Mouse (Mus musculus) C2C12 (cell line): Measurements from ENCODE around the gene Phf14. TPM values are rescaled to one million over a fixed set of nuclear protein-coding genes. Genes with fewer than 3 reads are reported as not detected.

Source experiments
- H3K27me3 ChIP-seq: one replicate; pipeline ENCODE4 v1.6.1; 2011; ENCODE audit not compliant: control insufficient read depth, insufficient read depth, insufficient read length
- H3K36me3 ChIP-seq: one replicate; pipeline ENCODE4 v1.6.1; 2011; ENCODE audit not compliant: control insufficient read depth, insufficient read depth
- H3K4me3 ChIP-seq: one replicate; pipeline ENCODE4 v1.5.1; 2011; ENCODE audit warnings: mild to moderate bottlenecking, control low read depth; ENCODE audit not compliant: poor library complexity, insufficient read depth, severe bottlenecking
- H3K79me2 ChIP-seq: one replicate; pipeline ENCODE4 v1.6.1; 2011; ENCODE audit not compliant: control insufficient read depth, insufficient read depth
- H3K79me3 ChIP-seq: one replicate; pipeline ENCODE4 v1.6.1; 2011; ENCODE audit warnings: low read depth, control low read depth
- H3ac ChIP-seq: one replicate; pipeline ENCODE3; 2011; ENCODE audit warnings: low read depth; ENCODE audit not compliant: control insufficient read depth, insufficient read length
- CEBPB ChIP-seq: IDR thresholded peaks from one replicate; pipeline ENCODE4 v1.6.1; 2011; ENCODE audit warnings: low read depth, mild to moderate bottlenecking, control low read depth, moderate library complexity
- CTCF ChIP-seq: IDR thresholded peaks from one replicate; pipeline ENCODE4 v1.5.1; 2011; ENCODE audit not compliant: control insufficient read depth, insufficient read depth, insufficient read length
- FOSL1 ChIP-seq: IDR thresholded peaks from one replicate; pipeline ENCODE4 v1.8.0; 2011; ENCODE audit warnings: mild to moderate bottlenecking, low read length; ENCODE audit not compliant: poor library complexity, insufficient read depth, severe bottlenecking
- MAX ChIP-seq: IDR thresholded peaks from one replicate; pipeline ENCODE4 v1.6.1; 2011; ENCODE audit warnings: mild to moderate bottlenecking, control low read depth
- MYOD1 ChIP-seq: IDR thresholded peaks from one replicate; pipeline ENCODE4 v1.6.1; 2011; ENCODE audit warnings: low read depth; ENCODE audit not compliant: control insufficient read depth, insufficient read length
- MYOG ChIP-seq: IDR thresholded peaks from one replicate; pipeline ENCODE4 v1.6.1; 2011; ENCODE audit not compliant: control insufficient read depth, insufficient read length; ENCODE audit errors: extremely low read depth
- USF1 ChIP-seq: IDR thresholded peaks from one replicate; pipeline ENCODE4 v1.6.1; 2011; ENCODE audit warnings: low read depth, mild to moderate bottlenecking, control low read depth, moderate library complexity
- polyA plus RNA-seq: library from polyadenylated mRNA; unstranded; fragments of >200 nt; fragmentation: generic; extraction: Trizol; gene quantifications from one replicate; pipeline ENCODE4 v1.2.1, GENCODE M21; 2012; ENCODE audit warnings: missing spikeins

Phf14 gene
- polyA plus RNA-seq, 1 experiment, result 10.4 TPM

GRCm38 (mm10) chr6:12074599-12074998 lies 167.0 kb downstream of the Phf14 start:
- Histone ChIP-seq H3K79me3 (no peaks in the 10 kb centered on the region), H3K4me3 (no peak overlapping the region), H3K79me2 (no peaks in the 10 kb centered on the region), H3K36me3 (no peaks in the 10 kb centered on the region), H3ac (no peak overlapping the region), H3K27me3 (no peaks in the 10 kb centered on the region)
- TF ChIP-seq MAX, result no peak

DNA sequence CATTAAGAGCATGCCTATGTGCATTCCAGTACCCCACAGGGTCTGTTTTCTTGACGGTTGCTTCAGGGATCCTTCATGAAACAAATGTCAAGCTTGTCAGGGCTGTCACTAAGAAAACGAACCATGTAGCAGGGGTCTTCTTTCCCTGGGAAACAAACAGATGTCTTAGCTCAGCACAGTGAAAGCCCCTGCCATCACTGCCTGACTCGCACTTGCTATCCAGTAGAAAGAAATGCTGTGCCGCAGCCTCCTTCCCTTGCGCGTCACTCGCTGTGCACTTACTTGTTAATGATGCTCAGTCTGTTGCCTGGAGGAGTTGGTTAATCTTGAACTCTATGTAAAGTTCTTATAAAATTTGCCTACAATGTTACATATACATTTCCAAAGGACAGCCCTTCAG lies 169.7 kb downstream of the Phf14 start:
- Histone ChIP-seq H3K27me3 (no peaks in the 10 kb centered on the region), H3K79me2 (no peaks in the 10 kb centered on the region), H3K4me3 (no peak overlapping the region), H3K79me3 (no peaks in the 10 kb centered on the region), H3ac (no peak overlapping the region), H3K36me3 (peaks cover 5% of the 10 kb centered on the region)
- TF ChIP-seq FOSL1 (no peak), CTCF (no peak), MAX (no peak), MYOD1 (no peak), CEBPB (no peak), USF1 (no peak), MYOG (no peak)

GRCm38 (mm10) chr6:12077880-12078618 lies 170.4 kb downstream of the Phf14 start:
- no peak for TF ChIP-seq USF1
- TF ChIP-seq MAX, result no peak
- TF ChIP-seq CTCF, result no peak
- no peak for TF ChIP-seq MYOG
- no peak for TF ChIP-seq CEBPB
- no peak for TF ChIP-seq FOSL1
- TF ChIP-seq MYOD1, result no peak
- no peak overlapping the region for H3ac ChIP-seq
- H3K79me3 ChIP-seq, result no peaks in the 10 kb centered on the region
- peaks cover 7% of the 10 kb centered on the region for H3K36me3 ChIP-seq
- no peaks in the 10 kb centered on the region for H3K27me3 ChIP-seq
- no peaks in the 10 kb centered on the region for H3K79me2 ChIP-seq
- H3K4me3 ChIP-seq, result no peak overlapping the region

- H3ac ChIP-seq, result no peak overlapping the region
- H3K36me3 ChIP-seq, result peaks cover 7% of the 10 kb centered on the region
- no peaks in the 10 kb centered on the region for H3K27me3 ChIP-seq
- TF ChIP-seq FOSL1, result no peak
- no peak for TF ChIP-seq CEBPB
- no peak for TF ChIP-seq CTCF
- no peak for TF ChIP-seq MYOD1
- no peak for TF ChIP-seq USF1
- TF ChIP-seq MYOG, result no peak
- TF ChIP-seq MAX, result no peak
- H3K79me3 ChIP-seq, result no peaks in the 10 kb centered on the region
- H3K79me2 ChIP-seq, result no peaks in the 10 kb centered on the region
- no peak overlapping the region for H3K4me3 ChIP-seq
These were observed 171.7 kb downstream of the Phf14 start for GRCm38 (mm10) chr6:12079260-12079659.

- Histone ChIP-seq H3K27me3 (no peaks in the 10 kb centered on the region), H3K36me3 (peaks cover 7% of the 10 kb centered on the region), H3K79me2 (no peaks in the 10 kb centered on the region), H3K4me3 (no peak overlapping the region), H3K79me3 (no peaks in the 10 kb centered on the region), H3ac (no peak overlapping the region)
- TF ChIP-seq USF1 (no peak), MAX (no peak), FOSL1 (no peak), MYOG (no peak), CEBPB (no peak), MYOD1 (no peak), CTCF (no peak)
These were observed 172.8 kb downstream of the Phf14 start for GRCm38 (mm10) chr6:12080423-12080822.

DNA sequence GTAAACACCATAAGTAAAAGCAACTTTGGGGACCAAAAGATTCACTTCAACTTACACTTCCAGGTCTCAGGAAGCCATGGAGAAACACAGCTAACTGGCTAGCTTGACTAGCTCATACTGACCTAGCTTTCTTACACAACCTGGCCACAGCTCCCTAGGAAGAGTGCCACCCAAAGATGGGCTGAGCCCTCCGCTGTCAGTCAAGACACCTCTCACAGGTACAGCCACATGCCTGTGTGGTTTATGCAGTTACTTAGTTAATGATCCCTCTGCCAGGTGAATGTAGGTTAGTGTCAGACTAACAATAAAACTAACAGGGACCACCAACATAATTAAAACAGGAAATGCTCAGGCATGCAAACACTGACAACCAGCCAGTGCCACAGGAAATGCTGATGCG lies 174.1 kb downstream of the Phf14 start:
- TF ChIP-seq CEBPB, result no peak
- TF ChIP-seq MYOD1, result no peak
- no peak for TF ChIP-seq MYOG
- no peak for TF ChIP-seq USF1
- no peak for TF ChIP-seq CTCF
- H3ac ChIP-seq, result no peak overlapping the region
- no peaks in the 10 kb centered on the region for H3K79me2 ChIP-seq
- H3K4me3 ChIP-seq, result no peak overlapping the region
- H3K79me3 ChIP-seq, result no peaks in the 10 kb centered on the region
- no peaks in the 10 kb centered on the region for H3K27me3 ChIP-seq
- peaks cover 7% of the 10 kb centered on the region for H3K36me3 ChIP-seq
